16 mouse cellular contexts compared by ENCODE assay signal in the genomic region with DNA sequence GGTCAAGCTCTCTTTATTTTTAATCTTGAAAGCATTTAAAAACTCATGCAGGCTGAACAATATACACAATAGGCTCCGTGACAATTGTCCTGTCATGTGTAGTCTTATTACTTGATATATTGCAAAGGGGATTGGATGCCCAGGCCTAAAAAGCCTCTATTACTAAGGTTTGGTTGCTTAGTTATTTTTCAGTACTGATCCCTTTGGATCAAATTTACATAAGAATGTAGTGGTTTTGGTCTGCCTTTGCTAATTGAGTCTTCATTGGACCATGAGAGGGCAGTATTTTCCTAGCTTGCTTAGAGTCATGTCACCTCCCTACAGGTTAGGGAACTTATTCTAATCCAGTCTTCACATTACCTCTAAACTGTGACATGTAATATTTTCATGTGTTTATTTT.
A peak's percentile ranks its signal among the peaks of the same experiment; 100 is the strongest.
DNase-seq lines count a peak whose midpoint lies in the region; ATAC-seq and TF ChIP-seq lines count a peak whose summit lies in the region.
"Had no signal": no experiment of that assay in that cellular context is flagged by ENCODE, and none has a peak within 500 bp of the region (broad histone marks: within the 10 kb centered on the region; RNA-seq: fewer than 3 reads in every experiment).

No protein-coding gene starts in this region.

- H3K9me3 ChIP-seq in lung, embryonic 14.5 days (ENCODE audit: low read depth, low read length), result no peaks in the 10 kb centered on the region
- H3K9me3 ChIP-seq in forebrain, postnatal 0 days (ENCODE audit: low read length), result no peaks in the 10 kb centered on the region
- H3K9me3 ChIP-seq: kidney, embryonic 15.5 days; lung, embryonic 15.5 days; stomach, embryonic 15.5 days had no signal

- no peak for ATAC-seq in lung, embryonic 14.5 days (ENCODE audit: insufficient read depth)
- no peak for ATAC-seq in forebrain, postnatal 0 days

- no peak overlapping the region for H3K9ac ChIP-seq in lung, embryonic 14.5 days
- H3K9ac ChIP-seq in forebrain, postnatal 0 days, result no peak overlapping the region
- H3K9ac ChIP-seq: kidney, embryonic 15.5 days; lung, embryonic 15.5 days; stomach, embryonic 15.5 days had no signal

- H3K4me1 ChIP-seq in lung, embryonic 14.5 days (ENCODE audit: insufficient read depth), result no peaks in the 10 kb centered on the region
- H3K4me1 ChIP-seq in forebrain, postnatal 0 days (ENCODE audit: insufficient read depth), result no peaks in the 10 kb centered on the region
- H3K4me1 ChIP-seq: kidney, embryonic 15.5 days; lung, embryonic 15.5 days; stomach, embryonic 15.5 days had no signal

- no peak overlapping the region for H3K4me3 ChIP-seq in lung, embryonic 14.5 days (ENCODE audit: low read depth, low read length)
- no peak overlapping the region for H3K4me3 ChIP-seq in forebrain, postnatal 0 days (ENCODE audit: low read depth, low read length)
- H3K4me3 ChIP-seq: kidney, embryonic 15.5 days; lung, embryonic 15.5 days; stomach, embryonic 15.5 days had no signal

- WGBS in lung, embryonic 14.5 days, result 53% methylated on average over 1 of the region's 1 CpGs
- WGBS in forebrain, postnatal 0 days, result 15% methylated on average over 1 of the region's 1 CpGs

- no peak overlapping the region for H3K4me2 ChIP-seq in lung, embryonic 14.5 days
- H3K4me2 ChIP-seq in forebrain, postnatal 0 days (ENCODE audit: low read depth), result no peak overlapping the region
- H3K4me2 ChIP-seq: kidney, embryonic 15.5 days; lung, embryonic 15.5 days; stomach, embryonic 15.5 days had no signal

- no peaks in the 10 kb centered on the region for H3K36me3 ChIP-seq in lung, embryonic 14.5 days (ENCODE audit: insufficient read depth)
- H3K36me3 ChIP-seq in forebrain, postnatal 0 days (ENCODE audit: insufficient read depth), result no peaks in the 10 kb centered on the region
- H3K36me3 ChIP-seq: G1E; kidney, embryonic 15.5 days; lung, embryonic 15.5 days; stomach, embryonic 15.5 days had no signal

- DNase-seq in cerebellum, adult 8-10 months, result peak; percentile 2
- no peak for DNase-seq in cerebellum, adult 11 months
- DNase-seq in lung, embryonic 14.5 days, result peak; percentile 14
- DNase-seq in lung, postnatal 36 days, result no peak
- no peak for DNase-seq in forebrain, postnatal 0 days
- peak; percentile 9 for DNase-seq in retina, postnatal 1 day
- DNase-seq in right cerebral cortex, postnatal 36 days (ENCODE audit: low spot score in 2 of 2), result no peak
- no peak for DNase-seq in kidney, adult 18-20 months
- DNase-seq: adrenal gland, adult 8-10 months; cerebellum, adult 9-11 months; heart, postnatal 14 days; right cerebral cortex, postnatal 14 days had no signal

- TF ChIP-seq CTCF in lung, embryonic 14.5 days (IDR thresholded peaks at IDR 0.05; ENCODE audit: low read depth), result peak; percentile 27
- peak; percentile 51 for TF ChIP-seq CTCF in forebrain, postnatal 0 days (IDR thresholded peaks at IDR 0.05; ENCODE audit: low read depth)

- no peaks in the 10 kb centered on the region for H3K27me3 ChIP-seq in lung, embryonic 14.5 days (ENCODE audit: insufficient read depth, low read length)
- H3K27me3 ChIP-seq in forebrain, postnatal 0 days (ENCODE audit: insufficient read depth, low read length), result no peaks in the 10 kb centered on the region
- H3K27me3 ChIP-seq: kidney, embryonic 15.5 days; lung, embryonic 15.5 days; stomach, embryonic 15.5 days had no signal

- H3K27ac ChIP-seq in lung, embryonic 14.5 days (ENCODE audit: low read depth), result no peak overlapping the region
- H3K27ac ChIP-seq in forebrain, postnatal 0 days (ENCODE audit: low read depth, low read length), result no peak overlapping the region
- H3K27ac ChIP-seq: kidney, embryonic 15.5 days; lung, embryonic 15.5 days; stomach, embryonic 15.5 days had no signal

Comparison
In these comparisons a context has a peak if more than half of its experiments do, and no peak if none do; other contexts are left out.
1. DNase-seq: peak in cerebellum, adult 8-10 months (single experiment), lung, embryonic 14.5 days (single experiment) and retina, postnatal 1 day (single experiment); none in cerebellum, adult 11 months (single experiment), lung, postnatal 36 days (single experiment), forebrain, postnatal 0 days (single experiment), right cerebral cortex, postnatal 36 days (0 of 2) and kidney, adult 18-20 months (single experiment).